Mouse (Mus musculus) C2C12 (cell line): ENCODE results near the gene Vps45. TPM values are rescaled to one million over a fixed set of nuclear protein-coding genes. Genes with fewer than 3 reads are reported as not detected.

Experiments
- H3K27me3 ChIP-seq: one replicate; pipeline ENCODE4 v1.6.1; 2011; ENCODE audit not compliant: control insufficient read depth, insufficient read depth, insufficient read length
- H3K36me3 ChIP-seq: one replicate; pipeline ENCODE4 v1.6.1; 2011; ENCODE audit not compliant: control insufficient read depth, insufficient read depth
- H3K4me3 ChIP-seq: one replicate; pipeline ENCODE4 v1.5.1; 2011; ENCODE audit warnings: mild to moderate bottlenecking, control low read depth; ENCODE audit not compliant: poor library complexity, insufficient read depth, severe bottlenecking
- H3K79me2 ChIP-seq: one replicate; pipeline ENCODE4 v1.6.1; 2011; ENCODE audit not compliant: control insufficient read depth, insufficient read depth
- H3K79me3 ChIP-seq: one replicate; pipeline ENCODE4 v1.6.1; 2011; ENCODE audit warnings: low read depth, control low read depth
- H3ac ChIP-seq: one replicate; pipeline ENCODE3; 2011; ENCODE audit warnings: low read depth; ENCODE audit not compliant: control insufficient read depth, insufficient read length
- CEBPB ChIP-seq: IDR thresholded peaks from one replicate; pipeline ENCODE4 v1.6.1; 2011; ENCODE audit warnings: low read depth, mild to moderate bottlenecking, control low read depth, moderate library complexity
- CTCF ChIP-seq: IDR thresholded peaks from one replicate; pipeline ENCODE4 v1.5.1; 2011; ENCODE audit not compliant: control insufficient read depth, insufficient read depth, insufficient read length
- FOSL1 ChIP-seq: IDR thresholded peaks from one replicate; pipeline ENCODE4 v1.8.0; 2011; ENCODE audit warnings: mild to moderate bottlenecking, low read length; ENCODE audit not compliant: poor library complexity, insufficient read depth, severe bottlenecking
- MAX ChIP-seq: IDR thresholded peaks from one replicate; pipeline ENCODE4 v1.6.1; 2011; ENCODE audit warnings: mild to moderate bottlenecking, control low read depth
- MYOD1 ChIP-seq: IDR thresholded peaks from one replicate; pipeline ENCODE4 v1.6.1; 2011; ENCODE audit warnings: low read depth; ENCODE audit not compliant: control insufficient read depth, insufficient read length
- MYOG ChIP-seq: IDR thresholded peaks from one replicate; pipeline ENCODE4 v1.6.1; 2011; ENCODE audit not compliant: control insufficient read depth, insufficient read length; ENCODE audit errors: extremely low read depth
- USF1 ChIP-seq: IDR thresholded peaks from one replicate; pipeline ENCODE4 v1.6.1; 2011; ENCODE audit warnings: low read depth, mild to moderate bottlenecking, control low read depth, moderate library complexity
- polyA plus RNA-seq: library from polyadenylated mRNA; unstranded; fragments of >200 nt; fragmentation: generic; extraction: Trizol; gene quantifications from one replicate; pipeline ENCODE4 v1.2.1, GENCODE M21; 2012; ENCODE audit warnings: missing spikeins

Gene Vps45
- polyA plus RNA-seq, 1 experiment, result 15.6 TPM

DNA sequence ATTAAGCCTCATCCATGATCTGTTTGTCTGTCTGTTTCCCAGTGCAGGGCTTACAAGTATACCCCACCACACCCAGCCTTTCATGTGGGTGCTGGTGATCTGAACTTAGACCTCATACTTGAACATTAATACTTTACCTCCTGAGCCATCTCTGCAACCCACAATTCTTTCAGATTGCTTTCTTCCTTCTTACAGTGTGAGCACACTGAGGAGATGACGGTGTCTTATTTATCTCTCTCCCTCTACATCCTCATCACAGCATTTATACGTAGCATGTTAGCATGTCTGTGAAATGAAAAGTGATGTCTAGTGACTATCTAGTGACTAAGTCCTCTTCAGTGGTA is 17.6 kb downstream of the Vps45 start:
- Histone ChIP-seq H3K79me2 (no peaks in the 10 kb centered on the region), H3K4me3 (no peak overlapping the region)

DNA sequence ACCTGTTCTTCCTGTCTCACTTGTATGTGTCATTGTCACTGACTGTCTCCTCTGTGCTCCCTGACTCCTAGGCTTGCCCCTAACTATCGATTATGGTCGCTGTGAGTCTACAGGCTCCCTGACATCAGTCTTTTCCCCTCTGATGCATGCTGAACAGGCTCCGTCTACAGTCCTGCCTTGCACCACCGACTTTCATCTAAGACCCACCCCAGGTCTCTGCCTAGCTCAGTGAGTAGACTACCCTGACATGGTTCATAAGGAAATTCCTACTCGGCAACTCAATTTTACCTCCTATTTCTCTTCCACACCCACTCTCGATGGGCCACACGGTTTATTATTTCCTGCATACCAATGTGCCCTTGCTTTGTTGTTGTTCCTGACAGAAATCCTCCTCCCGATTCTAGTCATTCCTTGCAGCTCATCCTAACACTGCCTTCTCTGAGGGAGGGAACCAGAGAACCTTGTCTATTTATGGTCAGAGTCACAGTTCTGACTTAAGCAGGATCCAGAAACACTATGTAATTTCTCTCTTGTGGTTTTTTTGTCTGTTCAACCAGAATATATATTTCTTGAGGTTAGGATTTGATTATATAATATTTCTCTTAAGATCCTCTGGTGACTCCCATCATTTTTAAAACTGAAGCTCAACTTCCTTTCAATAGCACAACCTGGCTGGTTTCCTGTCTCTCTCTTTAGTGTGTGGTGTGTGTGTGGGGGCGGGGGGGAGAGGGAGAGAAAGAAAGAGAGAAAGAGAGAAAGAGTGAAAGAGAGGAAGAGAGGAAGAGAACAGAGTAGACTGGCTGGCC is 18.2 kb downstream of the Vps45 start:
- H3K36me3 ChIP-seq, result no peaks in the 10 kb centered on the region
- H3K27me3 ChIP-seq, result no peaks in the 10 kb centered on the region
- no peaks in the 10 kb centered on the region for H3K79me3 ChIP-seq

More for the DNA sequence above, 17.6 kb downstream of the Vps45 start:
- Histone ChIP-seq H3ac (no peak overlapping the region), H3K79me3 (no peaks in the 10 kb centered on the region), H3K36me3 (no peaks in the 10 kb centered on the region), H3K27me3 (no peaks in the 10 kb centered on the region)
- TF ChIP-seq MYOG (no peak), CEBPB (no peak), MAX (no peak)

DNA sequence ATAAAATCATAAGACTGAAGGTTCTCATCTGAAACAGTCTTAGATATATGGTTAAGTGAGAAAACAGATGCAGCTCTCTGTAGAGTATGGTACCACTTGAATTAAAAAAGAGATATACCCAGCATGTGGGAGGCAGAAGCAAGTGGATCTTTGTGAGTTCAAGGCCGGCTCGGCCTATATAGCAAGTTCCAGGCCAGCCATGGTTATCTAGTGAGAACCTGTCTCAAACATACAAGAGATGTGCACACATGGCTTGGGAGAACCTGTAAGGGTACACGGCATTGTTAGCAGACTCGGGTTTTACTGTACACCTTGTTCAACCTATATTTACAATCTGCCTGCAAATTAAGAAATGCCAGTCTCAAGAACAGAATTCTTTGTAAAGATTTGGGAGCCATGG is 19.4 kb downstream of the Vps45 start:
- Histone ChIP-seq H3K27me3 (no peaks in the 10 kb centered on the region), H3K79me2 (no peaks in the 10 kb centered on the region), H3K4me3 (no peak overlapping the region), H3K36me3 (no peaks in the 10 kb centered on the region), H3K79me3 (no peaks in the 10 kb centered on the region), H3ac (no peak overlapping the region)
- TF ChIP-seq CEBPB, result no peak
- TF ChIP-seq MYOG, result no peak
- TF ChIP-seq USF1, result no peak
- no peak for TF ChIP-seq MAX
- no peak for TF ChIP-seq MYOD1
- TF ChIP-seq FOSL1, result no peak
- TF ChIP-seq CTCF, result no peak

More for the DNA sequence above, 18.2 kb downstream of the Vps45 start:
- Histone ChIP-seq H3ac (no peak overlapping the region), H3K4me3 (no peak overlapping the region), H3K79me2 (no peaks in the 10 kb centered on the region)
- TF ChIP-seq MYOG (no peak), USF1 (no peak), FOSL1 (no peak), MYOD1 (no peak), CEBPB (no peak), MAX (no peak), CTCF (no peak)

DNA sequence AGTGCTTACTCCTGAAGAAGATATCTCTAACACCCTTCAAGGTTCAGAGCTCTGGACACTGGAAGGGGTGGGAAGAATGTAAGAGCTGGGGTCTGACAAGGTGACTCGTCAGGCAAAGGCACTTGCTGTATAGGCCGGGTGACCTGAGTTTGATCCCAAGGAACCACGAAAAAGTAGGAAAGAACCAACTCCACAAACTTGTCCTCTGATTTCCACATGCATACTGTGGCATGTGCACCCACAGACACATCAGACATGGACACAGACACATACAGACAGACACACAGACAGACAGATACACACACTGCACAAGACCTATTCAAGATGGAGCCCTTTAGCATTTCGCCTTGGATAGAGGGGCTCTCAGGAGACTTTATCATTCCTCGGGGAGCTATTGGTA is 20.1 kb downstream of the Vps45 start:
- TF ChIP-seq MYOG (no peak), MAX (no peak), FOSL1 (no peak), MYOD1 (no peak), CTCF (no peak), USF1 (no peak), CEBPB (no peak)
- Histone ChIP-seq H3K4me3 (no peak overlapping the region), H3K79me3 (no peaks in the 10 kb centered on the region), H3K36me3 (no peaks in the 10 kb centered on the region), H3K27me3 (no peaks in the 10 kb centered on the region), H3K79me2 (no peaks in the 10 kb centered on the region), H3ac (no peak overlapping the region)

DNA sequence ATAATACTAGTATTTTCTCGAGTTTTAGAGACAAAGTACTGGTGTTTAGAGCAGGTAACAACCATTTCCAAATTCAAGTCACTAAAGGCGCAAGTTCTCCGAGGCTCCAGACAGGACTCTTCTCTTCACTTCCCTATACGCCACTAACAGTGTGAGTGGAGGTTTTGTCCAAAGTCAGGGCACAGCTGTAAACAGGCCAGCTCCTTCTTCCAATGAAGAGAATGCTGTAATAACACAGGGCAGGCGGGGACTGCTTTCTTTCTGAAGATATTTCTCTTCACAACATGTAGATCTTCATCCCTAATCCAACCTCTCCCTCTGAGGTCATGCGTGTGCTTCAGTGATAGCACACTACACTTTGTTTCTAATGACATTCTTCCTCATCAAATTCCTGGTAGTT is 21.5 kb downstream of the Vps45 start:
- no peak overlapping the region for H3ac ChIP-seq
- no peaks in the 10 kb centered on the region for H3K79me2 ChIP-seq
- H3K36me3 ChIP-seq, result peaks cover 4% of the 10 kb centered on the region
- H3K27me3 ChIP-seq, result no peaks in the 10 kb centered on the region
- no peaks in the 10 kb centered on the region for H3K79me3 ChIP-seq
- no peak for TF ChIP-seq MYOG
- no peak for TF ChIP-seq CEBPB
- TF ChIP-seq MAX, result no peak
- TF ChIP-seq USF1, result no peak
- no peak overlapping the region for H3K4me3 ChIP-seq

DNA sequence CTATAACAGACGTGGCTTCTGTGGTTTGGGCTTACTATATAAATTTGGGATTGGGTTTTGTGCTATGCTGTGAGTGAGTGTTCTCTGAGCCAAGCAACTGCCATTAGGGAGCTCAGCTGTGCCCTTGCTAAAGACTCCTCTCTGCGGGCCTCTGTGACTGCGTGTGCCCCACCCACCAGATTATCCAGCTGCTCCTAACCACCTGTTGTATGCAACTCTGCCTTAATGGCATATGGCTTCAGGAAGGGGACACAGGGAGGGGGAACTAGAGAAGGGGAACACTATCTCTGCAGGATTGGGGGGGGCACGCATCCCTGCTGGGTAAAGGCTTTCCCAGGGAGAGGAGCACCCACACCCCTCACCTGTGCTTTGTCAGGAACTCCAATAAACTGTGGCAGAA is 25.2 kb downstream of the Vps45 start:
- Histone ChIP-seq H3K36me3 (peaks cover 4% of the 10 kb centered on the region), H3K27me3 (no peaks in the 10 kb centered on the region), H3K79me2 (no peaks in the 10 kb centered on the region), H3K4me3 (no peak overlapping the region), H3ac (no peak overlapping the region), H3K79me3 (no peaks in the 10 kb centered on the region)
- no peak for TF ChIP-seq MAX
- TF ChIP-seq MYOD1, result no peak
- no peak for TF ChIP-seq CTCF
- no peak for TF ChIP-seq FOSL1
- no peak for TF ChIP-seq MYOG
- no peak for TF ChIP-seq USF1
- TF ChIP-seq CEBPB, result no peak
